Mouse (Mus musculus) heart, embryonic 12.5 days (tissue): ENCODE measurements around the gene Tmem60. TPM values are rescaled to one million over a fixed set of nuclear protein-coding genes. Genes with fewer than 3 reads are reported as not detected.

Experiments
- ATAC-seq: fragments of 200-750 bp; cut with Nextera tagmentation; 2 replicates; pipeline ENCODE4 v1.8.0; 2017; ENCODE audit warnings: moderate TSS enrichment, moderate library complexity; ENCODE audit not compliant: insufficient number of reproducible peaks, low FRiP score
- H3K27ac ChIP-seq: fragments of 300-500 bp; sonication (generic); 2 replicates; pipeline ENCODE4 v1.5.1; 2016; ENCODE audit warnings: mild to moderate bottlenecking, moderate library complexity; ENCODE audit not compliant: poor library complexity, severe bottlenecking
- H3K27me3 ChIP-seq: fragments of 300-500 bp; sonication (generic); replicated peaks from 2 replicates; pipeline ENCODE4 v1.6.1; 2016; ENCODE audit warnings: mild to moderate bottlenecking, moderate library complexity
- H3K36me3 ChIP-seq: fragments of 300-500 bp; sonication (generic); 2 replicates; pipeline ENCODE4 v1.6.1; 2016; ENCODE audit warnings: mild to moderate bottlenecking, moderate library complexity
- H3K4me1 ChIP-seq: fragments of 300-500 bp; sonication (generic); replicated peaks from 2 replicates; pipeline ENCODE4 v1.6.1; 2016; ENCODE audit warnings: mild to moderate bottlenecking
- H3K4me2 ChIP-seq: fragments of 300-500 bp; sonication (generic); 2 replicates; pipeline ENCODE4 v1.6.1; 2016; ENCODE audit warnings: mild to moderate bottlenecking, moderate library complexity
- H3K4me3 ChIP-seq: fragments of 300-500 bp; sonication (generic); 2 replicates; pipeline ENCODE4 v1.5.1; 2016; ENCODE audit warnings: mild to moderate bottlenecking
- H3K9ac ChIP-seq: fragments of 300-500 bp; sonication (generic); 2 replicates; pipeline ENCODE4 v1.6.1; 2016; ENCODE audit warnings: mild to moderate bottlenecking, moderate library complexity
- H3K9me3 ChIP-seq: fragments of 300-500 bp; sonication (generic); replicated peaks from 2 replicates; pipeline ENCODE4 v1.6.1; 2016; ENCODE audit warnings: mild to moderate bottlenecking, moderate library complexity
- WGBS: fragments of 180-500 bp; shearing (Covaris S2); methylation state at CpG from one replicate; pipeline ENCODE4 v1.1.7; 2016; 5-methylcytosine and 5-hydroxymethylcytosine counted together
- polyA plus RNA-seq: library from polyadenylated mRNA; unstranded; fragments of >200 nt; fragmentation: Nextera tagmentation; extraction: Ambion mirVana; gene quantifications from 2 replicates; pipeline ENCODE4 v1.2.1, GENCODE M21; 2016

Gene Tmem60
- polyA plus RNA-seq, 1 experiment from 2014 or later: 50.4 TPM

DNA sequence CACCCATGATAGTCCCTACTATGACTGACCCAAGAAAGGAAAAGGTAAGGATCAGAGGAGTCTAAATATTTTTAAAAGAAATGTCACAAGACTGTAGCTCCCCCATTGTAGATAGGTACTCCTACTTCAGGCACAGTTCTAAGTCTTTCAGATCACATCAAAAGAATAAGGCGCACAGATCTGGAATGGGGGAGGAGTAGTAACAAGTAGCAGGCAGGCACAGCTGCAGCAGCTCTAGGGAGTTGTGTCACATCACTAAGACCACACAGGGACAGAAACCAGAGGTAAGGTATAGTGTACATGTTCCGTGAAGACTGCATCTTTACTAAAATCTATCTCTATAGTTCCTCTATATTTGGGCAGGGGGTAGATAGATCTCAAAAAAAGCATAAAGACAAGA, 29.8 kb downstream of the Tmem60 start:
- no peak overlapping the region for H3K27ac ChIP-seq
- WGBS: 90% methylated on average over 2 of the region's 2 CpGs
- peaks cover 11% of the 10 kb centered on the region for H3K36me3 ChIP-seq
- no peaks in the 10 kb centered on the region for H3K27me3 ChIP-seq
- no peak overlapping the region for H3K9ac ChIP-seq
- H3K9me3 ChIP-seq: no peaks in the 10 kb centered on the region
- 0 out of 2 replicates have a peak, but pooled peaks cover 4% of the 10 kb centered on the region for H3K4me1 ChIP-seq
- no peak overlapping the region for H3K4me2 ChIP-seq
- no peak overlapping the region for H3K4me3 ChIP-seq
- no peak for ATAC-seq

DNA sequence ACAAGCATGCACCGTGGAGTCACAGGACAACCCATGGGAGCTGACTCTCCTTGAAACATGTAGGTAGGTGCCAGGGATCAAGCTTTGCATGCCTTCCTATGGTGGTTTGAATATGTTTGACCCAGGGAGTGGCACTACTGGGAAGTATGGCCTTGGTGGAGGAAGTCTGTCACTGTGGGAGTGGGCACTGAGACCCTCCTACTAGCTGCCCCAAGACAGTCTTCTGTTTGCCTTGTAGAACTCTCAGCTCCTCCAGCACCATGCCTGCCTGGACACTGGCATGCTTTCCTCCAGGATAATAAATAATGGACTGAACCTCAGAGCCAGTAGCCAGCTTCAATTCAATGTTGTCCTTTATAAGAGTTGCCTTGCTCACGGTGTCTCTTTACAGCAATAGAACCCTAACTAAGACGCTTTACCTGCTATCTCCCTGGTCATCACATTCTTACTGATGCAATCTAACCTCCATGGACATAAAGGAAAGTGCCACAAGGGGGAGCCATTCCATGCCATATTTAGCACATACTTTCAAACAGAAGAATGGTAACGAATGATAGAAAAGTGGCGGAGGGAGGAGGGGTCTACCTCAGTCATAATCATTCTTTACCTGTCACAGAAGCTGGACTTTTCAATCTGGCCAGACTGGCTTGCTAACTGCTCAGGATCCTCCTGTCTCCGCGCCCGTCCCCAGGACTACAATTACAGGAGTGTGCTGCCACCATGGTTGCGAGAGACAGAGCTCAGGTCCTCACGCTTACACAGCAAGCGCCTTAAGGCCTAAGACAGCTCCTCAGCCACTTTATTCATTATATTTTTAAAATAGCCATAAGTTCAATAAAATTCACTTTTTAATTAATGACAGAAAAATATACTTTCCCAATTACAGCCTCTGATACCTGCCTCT, 31.6 kb downstream of the Tmem60 start:
- 73% methylated on average over 11 of the region's 11 CpGs for WGBS
- no peak for ATAC-seq
- Histone ChIP-seq H3K27me3 (no peaks in the 10 kb centered on the region), H3K9me3 (no peaks in the 10 kb centered on the region), H3K4me1 (0 out of 2 replicates have a peak, but pooled peaks cover 4% of the 10 kb centered on the region), H3K4me2 (no peak overlapping the region), H3K9ac (no peak overlapping the region), H3K4me3 (no peak overlapping the region), H3K36me3 (no peaks in the 10 kb centered on the region), H3K27ac (no peak overlapping the region)

DNA sequence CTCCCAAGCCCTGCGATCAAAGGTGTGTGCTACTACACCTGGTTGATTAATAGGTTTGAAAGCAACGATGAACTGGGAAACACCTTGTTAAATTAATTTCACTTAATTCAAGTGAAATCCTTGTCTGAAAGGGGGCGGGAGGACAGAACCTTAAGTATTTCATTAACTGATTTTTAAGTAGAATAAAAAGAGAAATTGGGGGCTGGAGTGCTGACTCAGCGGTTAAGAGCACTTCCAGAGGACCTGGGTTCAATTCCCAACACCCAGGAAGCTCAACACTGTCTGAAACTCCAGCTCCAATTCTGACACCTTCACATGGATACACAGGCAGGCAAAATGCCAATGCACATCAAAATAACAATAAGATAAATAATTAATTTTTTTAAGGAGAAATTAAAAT, 37.0 kb downstream of the Tmem60 start:
- Histone ChIP-seq H3K9ac (no peak overlapping the region), H3K27ac (no peak overlapping the region), H3K4me3 (no peak overlapping the region), H3K4me1 (0 out of 2 replicates have a peak, but pooled peaks cover 4% of the 10 kb centered on the region), H3K9me3 (no peaks in the 10 kb centered on the region), H3K4me2 (no peak overlapping the region), H3K27me3 (no peaks in the 10 kb centered on the region), H3K36me3 (peaks cover 6% of the 10 kb centered on the region; the same call in 1 of the 2 replicates)
- WGBS: 99% methylated on average over 4 of the region's 4 CpGs
- ATAC-seq: no peak

DNA sequence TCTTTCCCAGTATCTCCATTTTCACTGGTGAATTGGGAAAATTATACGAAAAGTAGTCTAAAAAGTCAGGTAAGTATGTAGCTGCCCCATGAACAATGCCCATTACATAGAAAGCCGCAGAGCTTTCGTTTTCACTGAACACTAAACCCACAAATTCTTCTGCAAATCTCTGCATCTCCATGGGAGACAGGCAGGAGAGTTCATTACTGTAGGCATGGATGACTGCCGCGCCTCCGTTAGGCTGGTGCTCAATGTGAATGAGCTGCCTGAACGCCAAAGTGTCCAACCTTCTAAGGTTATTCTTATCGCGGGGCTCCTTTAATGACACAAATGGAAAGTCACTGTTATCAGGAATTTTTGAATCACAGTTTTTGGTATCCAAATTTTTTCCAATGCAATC, 37.6 kb downstream of the Tmem60 start:
- no peak for ATAC-seq
- 89% methylated on average over 9 of the region's 9 CpGs for WGBS
- Histone ChIP-seq H3K4me2 (no peak overlapping the region), H3K36me3 (peaks cover 6% of the 10 kb centered on the region; the same call in 1 of the 2 replicates), H3K4me1 (0 out of 2 replicates have a peak, but pooled peaks cover under 1% of the 10 kb centered on the region), H3K9me3 (no peaks in the 10 kb centered on the region), H3K4me3 (no peak overlapping the region), H3K9ac (no peak overlapping the region), H3K27ac (no peak overlapping the region), H3K27me3 (no peaks in the 10 kb centered on the region)

DNA sequence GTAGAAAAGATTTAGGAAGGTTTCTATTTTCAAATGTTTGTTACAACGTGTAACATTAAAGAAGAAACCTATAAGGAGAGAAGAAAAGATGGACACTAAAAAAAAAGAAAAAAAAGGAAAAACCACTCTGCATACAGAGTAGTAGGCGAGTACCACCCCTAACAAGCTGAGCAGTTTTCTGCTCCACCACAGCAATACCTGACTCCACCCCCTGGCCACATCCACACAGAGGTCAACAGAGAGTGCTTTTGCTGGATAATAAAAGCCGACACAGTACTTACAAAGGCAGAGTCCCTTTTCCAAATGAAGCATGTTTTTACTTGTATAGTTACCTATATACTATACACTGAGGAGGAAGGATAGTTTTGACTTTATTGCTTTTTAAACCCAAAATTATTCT, 42.6 kb downstream of the Tmem60 start:
- Histone ChIP-seq H3K9me3 (no peaks in the 10 kb centered on the region), H3K27me3 (no peaks in the 10 kb centered on the region), H3K27ac (no peak overlapping the region), H3K4me2 (no peak overlapping the region), H3K9ac (no peak overlapping the region), H3K36me3 (peaks cover 9% of the 10 kb centered on the region), H3K4me3 (no peak overlapping the region), H3K4me1 (peaks cover 3% of the 10 kb centered on the region)
- 74% methylated on average over 3 of the region's 3 CpGs for WGBS
- ATAC-seq: no peak

DNA sequence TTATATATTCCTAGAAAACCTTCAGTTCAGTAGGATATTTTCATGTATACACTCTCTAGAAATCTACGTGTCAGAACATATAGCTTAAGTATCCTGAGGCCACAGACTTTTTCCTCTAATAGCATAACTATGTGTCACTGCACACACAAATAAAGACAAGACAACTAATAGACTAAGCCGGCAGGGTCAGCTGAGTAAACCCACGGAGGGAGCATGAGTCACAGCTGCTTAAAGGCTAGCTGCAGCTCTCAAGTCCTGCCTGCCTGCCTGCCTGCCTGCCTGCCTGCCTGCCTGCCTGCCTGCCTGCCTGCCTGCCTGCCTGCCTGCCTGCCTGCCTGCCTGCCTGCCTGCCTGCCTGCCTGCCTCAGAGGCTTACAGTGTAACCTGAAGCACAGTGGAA, 43.5 kb downstream of the Tmem60 start:
- Histone ChIP-seq H3K4me1 (peaks cover 12% of the 10 kb centered on the region), H3K4me3 (no peak overlapping the region), H3K9ac (no peak overlapping the region), H3K27ac (no peak overlapping the region), H3K9me3 (no peaks in the 10 kb centered on the region), H3K27me3 (no peaks in the 10 kb centered on the region), H3K36me3 (peaks cover 8% of the 10 kb centered on the region), H3K4me2 (no peak overlapping the region)
- 78% methylated on average over 3 of the region's 3 CpGs for WGBS
- ATAC-seq: no peak

DNA sequence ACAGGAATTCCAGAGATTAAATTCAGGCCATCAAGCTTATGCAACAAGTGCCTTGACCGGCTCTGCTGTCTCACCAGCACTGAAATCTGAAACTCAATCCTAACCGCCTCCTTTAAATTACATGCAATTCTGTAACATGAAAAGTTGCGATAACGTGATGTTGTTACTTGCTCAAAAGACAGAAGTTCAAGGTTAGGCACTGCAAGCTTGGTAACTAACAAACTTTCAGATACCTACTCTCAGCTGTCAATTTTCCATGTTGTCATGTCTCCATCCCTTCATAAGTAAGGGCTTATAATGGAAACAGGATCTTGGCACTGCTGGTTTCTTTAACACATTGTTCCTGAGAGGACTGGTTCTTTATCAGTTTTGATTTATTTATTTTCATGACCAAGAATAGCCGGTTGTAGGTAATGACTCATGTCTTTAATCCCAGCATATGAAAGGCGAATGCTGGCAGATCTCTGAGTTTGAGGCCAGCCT, 47.7 kb downstream of the Tmem60 start:
- ATAC-seq: no peak
- no peaks in the 10 kb centered on the region for H3K27me3 ChIP-seq
- H3K4me1 ChIP-seq: peaks cover 25% of the 10 kb centered on the region
- H3K36me3 ChIP-seq: peaks cover 5% of the 10 kb centered on the region
- WGBS: 56% methylated on average over 6 of the region's 6 CpGs
- no peak overlapping the region for H3K4me3 ChIP-seq
- no peak overlapping the region for H3K9ac ChIP-seq
- H3K4me2 ChIP-seq: no peak overlapping the region
- peak overlapping the region; percentile 66 for H3K27ac ChIP-seq
- H3K9me3 ChIP-seq: no peaks in the 10 kb centered on the region

DNA sequence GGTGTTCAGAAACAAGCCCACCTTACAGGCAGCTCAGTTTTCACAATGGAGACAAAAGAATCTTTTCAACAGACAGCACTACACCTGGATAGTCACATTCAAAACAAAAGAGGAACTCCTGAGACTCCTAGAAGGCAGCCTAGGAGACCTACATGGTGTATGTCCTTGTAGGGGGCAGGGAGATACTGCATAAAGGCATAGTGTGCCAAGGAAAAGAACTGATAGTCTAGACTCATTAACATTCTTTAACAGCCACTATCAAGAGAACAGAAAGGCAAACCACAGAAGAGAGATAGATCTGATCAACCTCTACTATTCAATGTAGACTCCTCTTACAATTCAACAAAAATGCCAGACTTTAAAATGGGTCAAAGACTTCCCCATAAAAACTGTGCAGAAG, 48.4 kb downstream of the Tmem60 start:
- ATAC-seq: no peak
- Histone ChIP-seq H3K9me3 (no peaks in the 10 kb centered on the region), H3K27me3 (no peaks in the 10 kb centered on the region), H3K4me2 (no peak overlapping the region), H3K4me1 (peaks cover 27% of the 10 kb centered on the region), H3K4me3 (no peak overlapping the region), H3K36me3 (peaks cover 5% of the 10 kb centered on the region), H3K9ac (no peak overlapping the region), H3K27ac (peak overlapping the region; percentile 66; the same call in 1 of the 2 replicates)

DNA sequence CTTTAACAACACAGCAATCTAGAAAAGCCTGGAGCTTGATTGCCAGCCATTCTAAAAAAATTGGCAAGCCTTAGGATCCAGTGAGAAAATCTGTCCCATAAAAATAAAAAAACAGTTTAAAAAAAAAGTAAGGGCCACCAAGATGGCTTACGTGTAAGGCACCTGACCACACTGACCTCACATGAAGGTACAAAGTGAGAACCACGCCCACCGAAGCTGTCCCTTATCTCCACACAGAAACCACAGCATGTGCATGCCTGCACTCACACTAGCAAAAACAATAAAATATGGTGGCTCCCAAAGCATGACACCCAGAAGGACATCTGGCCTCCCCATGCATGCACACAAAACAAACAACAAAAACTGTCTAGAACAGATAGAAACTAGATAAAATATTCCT, 49.3 kb downstream of the Tmem60 start:
- no peak overlapping the region for H3K27ac ChIP-seq
- H3K27me3 ChIP-seq: no peaks in the 10 kb centered on the region
- peaks cover 36% of the 10 kb centered on the region for H3K4me1 ChIP-seq
- no peak overlapping the region for H3K9ac ChIP-seq
- ATAC-seq: no peak
- H3K9me3 ChIP-seq: no peaks in the 10 kb centered on the region
- H3K4me2 ChIP-seq: no peak overlapping the region
- H3K36me3 ChIP-seq: no peaks in the 10 kb centered on the region
- H3K4me3 ChIP-seq: no peak overlapping the region
- 62% methylated on average over 3 of the region's 3 CpGs for WGBS

DNA sequence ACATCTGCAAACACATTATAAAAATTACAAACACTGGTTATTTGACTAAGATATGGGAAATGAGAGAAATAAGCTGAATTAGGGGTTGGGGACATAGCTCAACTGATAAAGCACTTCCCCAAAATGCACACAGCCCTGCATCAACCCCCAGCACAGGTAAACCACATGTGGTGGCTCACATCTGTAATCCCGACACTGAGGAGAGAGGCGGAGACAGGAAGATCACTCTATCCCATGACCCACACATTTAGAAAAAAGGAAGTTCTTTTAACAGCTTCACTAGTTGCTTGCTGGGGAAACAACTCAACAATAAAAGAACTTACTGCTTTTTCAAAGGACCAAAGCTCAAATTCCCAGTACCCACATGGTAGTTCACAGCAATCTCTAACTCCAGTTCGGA, 50.6 kb downstream of the Tmem60 start:
- peaks cover 36% of the 10 kb centered on the region for H3K4me1 ChIP-seq
- no peak overlapping the region for H3K27ac ChIP-seq
- ATAC-seq: no peak
- H3K36me3 ChIP-seq: no peaks in the 10 kb centered on the region
- H3K4me2 ChIP-seq: no peak overlapping the region
- H3K9me3 ChIP-seq: no peaks in the 10 kb centered on the region
- no peak overlapping the region for H3K9ac ChIP-seq
- no peaks in the 10 kb centered on the region for H3K27me3 ChIP-seq
- 84% methylated on average over 3 of the region's 3 CpGs for WGBS
- no peak overlapping the region for H3K4me3 ChIP-seq

DNA sequence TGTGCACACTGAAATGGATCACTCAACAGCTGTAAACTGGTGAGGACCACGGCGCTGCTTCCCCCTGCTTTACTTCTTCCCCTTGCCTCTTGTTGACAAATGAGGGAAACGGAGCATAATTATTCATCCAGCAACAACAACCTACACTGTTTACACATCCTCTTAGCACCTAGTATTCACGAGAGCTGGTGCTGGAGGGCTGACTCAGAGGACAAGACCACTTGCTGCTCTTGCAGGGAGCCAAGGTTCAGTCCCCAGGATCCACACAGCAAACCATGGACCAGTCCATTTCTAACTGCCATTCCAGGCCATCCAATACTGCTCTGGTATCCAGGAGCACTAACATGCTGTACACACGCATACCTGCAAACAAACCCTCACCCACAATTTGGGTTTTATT, 53.9 kb downstream of the Tmem60 start:
- no peak for ATAC-seq
- Histone ChIP-seq H3K4me2 (no peak overlapping the region), H3K4me3 (no peak overlapping the region), H3K9ac (no peak overlapping the region), H3K36me3 (no peaks in the 10 kb centered on the region), H3K27me3 (no peaks in the 10 kb centered on the region), H3K9me3 (no peaks in the 10 kb centered on the region), H3K4me1 (peaks cover 46% of the 10 kb centered on the region), H3K27ac (no peak overlapping the region)
- WGBS: 71% methylated on average over 5 of the region's 5 CpGs
